Mouse (Mus musculus) intestine, postnatal 0 days (tissue): Measurements from ENCODE around the gene Ckap5. TPM values are rescaled to one million over a fixed set of nuclear protein-coding genes. Genes with fewer than 3 reads are reported as not detected.

Experiments used
- ATAC-seq: fragments of 200-750 bp; cut with Nextera tagmentation; 2 replicates; pipeline ENCODE4 v1.8.0; 2017; ENCODE audit warnings: mild to moderate bottlenecking, moderate TSS enrichment, moderate library complexity
- H3K27ac ChIP-seq: fragments of 300-500 bp; sonication (generic); 2 replicates; pipeline ENCODE4 v1.5.1; 2014; ENCODE audit warnings: mild to moderate bottlenecking, low read depth, low read length, moderate library complexity
- H3K27me3 ChIP-seq: fragments of 300-500 bp; sonication (generic); replicated peaks from 2 replicates; pipeline ENCODE4 v1.6.1; 2014; ENCODE audit warnings: low read length, mixed read lengths; ENCODE audit not compliant: control insufficient read depth, insufficient read depth
- H3K36me3 ChIP-seq: fragments of 300-500 bp; sonication (generic); 2 replicates; pipeline ENCODE4 v1.6.1; 2014; ENCODE audit warnings: mild to moderate bottlenecking, moderate library complexity; ENCODE audit not compliant: control insufficient read depth, insufficient read depth
- H3K4me1 ChIP-seq: fragments of 300-500 bp; sonication (generic); replicated peaks from 2 replicates; pipeline ENCODE4 v1.6.1; 2014; ENCODE audit warnings: antibody characterized with exemption, low read length, mixed read lengths; ENCODE audit not compliant: control insufficient read depth, insufficient read depth
- H3K4me2 ChIP-seq: fragments of 300-500 bp; sonication (generic); replicated peaks from 2 replicates; pipeline ENCODE4 v1.6.1; 2014; ENCODE audit warnings: low read depth, mild to moderate bottlenecking, moderate library complexity
- H3K4me3 ChIP-seq: fragments of 300-500 bp; sonication (generic); 2 replicates; pipeline ENCODE4 v1.5.1; 2014; ENCODE audit warnings: low read depth, low read length
- H3K9ac ChIP-seq: fragments of 300-500 bp; sonication (generic); 2 replicates; pipeline ENCODE4 v1.6.1; 2014; ENCODE audit warnings: mild to moderate bottlenecking, low read depth, low read length
- H3K9me3 ChIP-seq: fragments of 300-500 bp; sonication (generic); 2 replicates; pipeline ENCODE4 v1.6.1; 2016; ENCODE audit warnings: mixed run types; ENCODE audit not compliant: control insufficient read depth
- CTCF ChIP-seq: sonication (generic); IDR thresholded peaks from 2 replicates; pipeline ENCODE4 v1.5.1; 2016; ENCODE audit warnings: low read depth, mild to moderate bottlenecking, control low read depth, antibody characterized with exemption, moderate library complexity
- WGBS: fragments of 180-500 bp; shearing (Covaris S2); extraction: QIAGEN DNeasy Blood & Tissue Kit; methylation state at CpG from one replicate; pipeline ENCODE4 v1.1.7; 2014; 5-methylcytosine and 5-hydroxymethylcytosine counted together
- polyA plus RNA-seq: library from polyadenylated mRNA; unstranded; fragments of >200 nt; fragmentation: Nextera tagmentation; extraction: Ambion mirVana; gene quantifications from 2 replicates; pipeline ENCODE4 v1.2.1, GENCODE M21; 2015

The Ckap5 gene
- polyA plus RNA-seq, 1 experiment from 2014 or later = 19.3 TPM

DNA sequence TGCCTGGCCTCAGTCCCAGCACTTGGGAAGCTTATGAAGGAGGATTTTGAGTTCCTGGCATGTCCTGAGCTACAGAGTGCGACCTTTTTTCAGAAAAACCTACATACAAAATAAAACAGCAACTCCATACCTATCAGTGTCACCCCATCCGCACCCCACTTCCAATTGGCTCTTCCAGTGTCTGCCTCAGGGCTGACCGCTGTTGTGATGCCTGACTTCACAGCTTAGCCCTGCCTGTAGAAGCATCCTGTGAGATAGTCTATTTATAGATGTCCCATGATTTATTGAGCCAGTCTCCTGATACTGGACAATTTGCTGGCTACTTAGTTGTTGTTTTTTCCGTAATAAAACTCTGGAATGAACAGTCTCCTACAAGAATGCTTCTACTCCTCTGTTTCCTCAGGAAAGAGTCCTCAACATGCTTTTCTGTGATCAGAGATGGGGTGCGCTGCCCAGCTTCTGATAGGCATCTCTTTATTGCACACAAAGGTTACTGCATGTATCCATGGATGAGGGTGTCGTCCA lies 139.9 kb downstream of the Ckap5 start:
- ATAC-seq = no peak
- no peak overlapping the region for H3K27ac ChIP-seq
- no peaks in the 10 kb centered on the region for H3K27me3 ChIP-seq
- 76% methylated on average over 6 of the region's 6 CpGs for WGBS
- H3K9ac ChIP-seq = no peak overlapping the region
- no peak overlapping the region for H3K4me2 ChIP-seq
- H3K9me3 ChIP-seq = no peaks in the 10 kb centered on the region
- peaks cover 91% of the 10 kb centered on the region for H3K36me3 ChIP-seq
- no peaks in the 10 kb centered on the region for H3K4me1 ChIP-seq
- no peak for TF ChIP-seq CTCF
- no peak overlapping the region for H3K4me3 ChIP-seq

DNA sequence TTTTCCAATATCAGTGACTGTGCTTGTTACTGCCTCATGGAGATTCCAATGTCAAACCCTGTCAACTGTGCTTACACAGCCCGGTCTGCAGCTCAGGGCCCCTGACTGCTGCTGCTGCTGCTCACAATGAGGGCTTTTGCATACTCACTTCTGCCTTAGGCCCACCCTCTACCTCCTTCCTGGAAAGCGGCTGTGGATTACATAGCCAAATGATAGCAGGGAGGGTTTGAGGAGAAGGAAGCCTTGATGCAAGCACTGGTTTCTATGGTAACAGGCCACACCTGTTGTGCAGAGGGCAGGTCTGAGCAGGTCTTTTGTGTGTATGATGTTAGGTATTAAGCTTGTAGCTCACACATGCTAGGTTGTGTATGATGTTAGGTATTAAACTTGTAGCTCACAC lies 141.2 kb downstream of the Ckap5 start:
- H3K4me1 ChIP-seq = no peaks in the 10 kb centered on the region
- H3K4me3 ChIP-seq = no peak overlapping the region
- no peak overlapping the region for H3K27ac ChIP-seq
- peaks cover 87% of the 10 kb centered on the region for H3K36me3 ChIP-seq
- TF ChIP-seq CTCF = no peak
- no peaks in the 10 kb centered on the region for H3K27me3 ChIP-seq
- 68% methylated on average over 2 of the region's 2 CpGs for WGBS
- H3K9me3 ChIP-seq = no peaks in the 10 kb centered on the region
- no peak overlapping the region for H3K9ac ChIP-seq
- no peak overlapping the region for H3K4me2 ChIP-seq
- ATAC-seq = no peak

DNA sequence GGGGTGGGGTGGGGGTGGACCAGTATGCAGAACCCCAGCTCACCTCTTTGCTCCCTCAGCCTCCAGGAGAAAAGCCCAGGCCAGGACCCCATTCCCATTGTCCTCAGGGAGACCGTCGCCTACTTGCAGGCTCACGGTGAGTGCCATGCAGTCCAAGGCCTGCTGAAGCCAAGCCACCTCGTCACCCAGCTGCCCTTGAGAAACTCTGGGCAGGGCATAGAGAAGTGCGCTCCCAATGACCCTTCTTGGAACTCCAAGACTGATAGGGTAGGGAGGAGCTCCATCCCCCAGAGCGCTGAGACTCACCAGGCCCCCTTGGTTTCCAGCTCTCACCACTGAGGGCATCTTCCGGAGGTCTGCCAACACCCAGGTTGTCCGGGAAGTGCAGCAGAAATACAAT lies 142.8 kb downstream of the Ckap5 start:
- no peak overlapping the region for H3K27ac ChIP-seq
- peaks cover 86% of the 10 kb centered on the region for H3K36me3 ChIP-seq
- no peaks in the 10 kb centered on the region for H3K9me3 ChIP-seq
- H3K9ac ChIP-seq = no peak overlapping the region
- no peak for TF ChIP-seq CTCF
- no peak overlapping the region for H3K4me2 ChIP-seq
- H3K4me3 ChIP-seq = no peak overlapping the region
- 89% methylated on average over 8 of the region's 8 CpGs for WGBS
- H3K27me3 ChIP-seq = no peaks in the 10 kb centered on the region
- no peaks in the 10 kb centered on the region for H3K4me1 ChIP-seq
- ATAC-seq = no peak

DNA sequence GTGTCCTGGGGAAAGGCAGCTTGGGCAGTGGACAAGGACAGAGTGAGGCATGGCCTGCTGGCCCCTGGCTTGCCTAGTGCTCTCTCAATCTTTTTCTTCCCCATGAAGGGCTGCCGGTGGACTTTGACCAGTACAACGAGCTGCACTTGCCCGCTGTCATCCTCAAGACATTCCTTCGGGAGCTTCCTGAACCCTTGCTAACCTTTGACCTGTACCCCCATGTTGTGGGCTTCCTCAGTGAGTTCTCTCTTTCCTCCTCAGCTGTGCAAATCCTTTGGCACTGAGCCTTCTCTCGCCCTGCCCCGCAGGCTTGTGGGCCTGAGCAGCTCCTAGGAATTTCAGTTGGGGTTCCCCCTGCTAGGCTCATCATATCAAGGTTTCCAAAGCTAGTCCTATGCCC lies 143.5 kb downstream of the Ckap5 start:
- no peak overlapping the region for H3K27ac ChIP-seq

More for the DNA sequence above, 143.5 kb downstream of the Ckap5 start:
- H3K4me3 ChIP-seq = no peak overlapping the region
- TF ChIP-seq CTCF = no peak
- no peaks in the 10 kb centered on the region for H3K4me1 ChIP-seq
- H3K27me3 ChIP-seq = no peaks in the 10 kb centered on the region
- no peak overlapping the region for H3K9ac ChIP-seq
- no peaks in the 10 kb centered on the region for H3K9me3 ChIP-seq
- H3K4me2 ChIP-seq = no peak overlapping the region
- 63% methylated on average over 6 of the region's 6 CpGs for WGBS
- ATAC-seq = no peak
- peaks cover 85% of the 10 kb centered on the region for H3K36me3 ChIP-seq

Other genes starting within 250 kb of the Ckap5 start
- 13.5 and 15.6 TPM in 2 replicates for gene 1110051M20Rik, start 82.1 kb upstream of the Ckap5 start, polyA plus RNA-seq
- gene Lrp4, start 69.3 kb upstream of the Ckap5 start, polyA plus RNA-seq = 4.9 and 5.4 TPM in 2 replicates
- gene F2, start 109.7 kb downstream of the Ckap5 start, polyA plus RNA-seq = 3.0 and 3.7 TPM in 2 replicates
- gene Zfp408, start 123.0 kb downstream of the Ckap5 start, polyA plus RNA-seq = 2.6 and 3.3 TPM in 2 replicates
- gene Arhgap1, start 123.1 kb downstream of the Ckap5 start, polyA plus RNA-seq = 92.3 and 94.0 TPM in 2 replicates
- 15.8 and 19.4 TPM in 2 replicates for gene Atg13, start 183.8 kb downstream of the Ckap5 start, polyA plus RNA-seq
- gene Harbi1, start 184.1 kb downstream of the Ckap5 start, polyA plus RNA-seq = 7.3 and 7.7 TPM in 2 replicates
- gene Ambra1, start 203.4 kb downstream of the Ckap5 start, polyA plus RNA-seq = 5.5 and 6.1 TPM in 2 replicates